Mouse (Mus musculus): ENCODE data around the gene Hmgb1. TPM values are rescaled to one million over a fixed set of nuclear protein-coding genes. Genes with fewer than 3 reads are reported as not detected.

Gene Hmgb1
- polyA plus RNA-seq, 1 experiment: 22.9 TPM

- DNase-seq (ENCODE audit: low read depth): no peak
Observed at GRCm38 (mm10) chr5:149020681-149021062, 163.6 kb downstream of the Hmgb1 start.

- no peak for DNase-seq (ENCODE audit: low read depth)
Observed at GRCm38 (mm10) chr5:149020059-149020680, 164.1 kb downstream of the Hmgb1 start.

GRCm38 (mm10) chr5:149017666-149018415, 166.4 kb downstream of the Hmgb1 start:
- no peak for DNase-seq (ENCODE audit: low read depth)

GRCm38 (mm10) chr5:149017181-149017580, 167.1 kb downstream of the Hmgb1 start:
- DNase-seq (ENCODE audit: low read depth): no peak

GRCm38 (mm10) chr5:149016261-149016660, 168.0 kb downstream of the Hmgb1 start:
- no peak for DNase-seq (ENCODE audit: low read depth)

- DNase-seq (ENCODE audit: low read depth): no peak
Observed at GRCm38 (mm10) chr5:149015335-149016201, 168.7 kb downstream of the Hmgb1 start.

- DNase-seq (ENCODE audit: low read depth): no peak
Observed at GRCm38 (mm10) chr5:149014600-149015268, 169.6 kb downstream of the Hmgb1 start.

- DNase-seq (ENCODE audit: low read depth): no peak
Observed at GRCm38 (mm10) chr5:149013817-149014508, 170.3 kb downstream of the Hmgb1 start.

GRCm38 (mm10) chr5:149009111-149009510, 175.2 kb downstream of the Hmgb1 start:
- no peak for DNase-seq (ENCODE audit: low read depth)

- DNase-seq (ENCODE audit: low read depth): no peak
Observed at GRCm38 (mm10) chr5:149007295-149007646, 177.0 kb downstream of the Hmgb1 start.

GRCm38 (mm10) chr5:149006362-149007294, 177.7 kb downstream of the Hmgb1 start:
- DNase-seq (ENCODE audit: low read depth): no peak

GRCm38 (mm10) chr5:149005701-149006361, 178.5 kb downstream of the Hmgb1 start:
- no peak for DNase-seq (ENCODE audit: low read depth)

- no peak for DNase-seq (ENCODE audit: low read depth)
Observed at GRCm38 (mm10) chr5:149005083-149005482, 179.2 kb downstream of the Hmgb1 start.

GRCm38 (mm10) chr5:149003137-149003536, 181.2 kb downstream of the Hmgb1 start:
- DNase-seq (ENCODE audit: low read depth): no peak

- no peak for DNase-seq (ENCODE audit: low read depth)
Observed at GRCm38 (mm10) chr5:149002803-149003115, 181.5 kb downstream of the Hmgb1 start.

- DNase-seq (ENCODE audit: low read depth): no peak
Observed at GRCm38 (mm10) chr5:149002034-149002802, 182.1 kb downstream of the Hmgb1 start.

GRCm38 (mm10) chr5:148999802-149000201, 184.5 kb downstream of the Hmgb1 start:
- DNase-seq (ENCODE audit: low read depth): no peak

GRCm38 (mm10) chr5:148998512-148998911, 185.8 kb downstream of the Hmgb1 start:
- no peak for DNase-seq (ENCODE audit: low read depth)

- no peak for DNase-seq (ENCODE audit: low read depth)
Observed at GRCm38 (mm10) chr5:148996709-148997037, 187.6 kb downstream of the Hmgb1 start.

Measured in gonadal fat pad, adult 2 months (tissue).